Mouse (Mus musculus) embryonic facial prominence, embryonic 15.5 days (tissue): ENCODE measurements around the gene Pde4dip. TPM values are rescaled to one million over a fixed set of nuclear protein-coding genes. Genes with fewer than 3 reads are reported as not detected.

ENCODE experiments used
- ATAC-seq: fragments of 200-750 bp; cut with Nextera tagmentation; 2 replicates; pipeline ENCODE4 v1.8.0; 2017; ENCODE audit warnings: low read depth, moderate TSS enrichment; ENCODE audit not compliant: insufficient number of reproducible peaks, low FRiP score, low TSS enrichment
- H3K27ac ChIP-seq: fragments of 300-500 bp; sonication (generic); replicated peaks from 2 replicates; pipeline ENCODE4 v1.5.1; 2015; ENCODE audit warnings: mild to moderate bottlenecking, inconsistent platforms
- H3K27me3 ChIP-seq: fragments of 300-500 bp; sonication (generic); 2 replicates; pipeline ENCODE4 v1.6.1; 2015; ENCODE audit warnings: inconsistent platforms
- H3K36me3 ChIP-seq: fragments of 300-500 bp; sonication (generic); 2 replicates; pipeline ENCODE4 v1.6.1; 2015; ENCODE audit warnings: mild to moderate bottlenecking, inconsistent platforms
- H3K4me1 ChIP-seq: fragments of 300-500 bp; sonication (generic); 2 replicates; pipeline ENCODE4 v1.6.1; 2015; ENCODE audit warnings: inconsistent platforms
- H3K4me2 ChIP-seq: fragments of 300-500 bp; sonication (generic); replicated peaks from 2 replicates; pipeline ENCODE4 v1.6.1; 2015; ENCODE audit warnings: mild to moderate bottlenecking, inconsistent platforms
- H3K4me3 ChIP-seq: fragments of 300-500 bp; sonication (generic); replicated peaks from 2 replicates; pipeline ENCODE4 v1.5.1; 2015; ENCODE audit warnings: mild to moderate bottlenecking, inconsistent platforms
- H3K9ac ChIP-seq: fragments of 300-500 bp; sonication (generic); 2 replicates; pipeline ENCODE4 v1.6.1; 2015; ENCODE audit warnings: inconsistent platforms
- H3K9me3 ChIP-seq: fragments of 300-500 bp; sonication (generic); replicated peaks from 2 replicates; pipeline ENCODE4 v1.6.1; 2016; ENCODE audit warnings: inconsistent platforms
- WGBS: fragments of 180-500 bp; shearing (Covaris S2); methylation state at CpG from one replicate; pipeline ENCODE4 v1.1.7; 2015; 5-methylcytosine and 5-hydroxymethylcytosine counted together
- polyA plus RNA-seq: library from polyadenylated mRNA; unstranded; fragments of >200 nt; fragmentation: Nextera tagmentation; extraction: Ambion mirVana; gene quantifications from 2 replicates; pipeline ENCODE4 v1.2.1, GENCODE M21; 2015

The Pde4dip gene
- polyA plus RNA-seq, 1 experiment from 2014 or later: 29.6 TPM

DNA sequence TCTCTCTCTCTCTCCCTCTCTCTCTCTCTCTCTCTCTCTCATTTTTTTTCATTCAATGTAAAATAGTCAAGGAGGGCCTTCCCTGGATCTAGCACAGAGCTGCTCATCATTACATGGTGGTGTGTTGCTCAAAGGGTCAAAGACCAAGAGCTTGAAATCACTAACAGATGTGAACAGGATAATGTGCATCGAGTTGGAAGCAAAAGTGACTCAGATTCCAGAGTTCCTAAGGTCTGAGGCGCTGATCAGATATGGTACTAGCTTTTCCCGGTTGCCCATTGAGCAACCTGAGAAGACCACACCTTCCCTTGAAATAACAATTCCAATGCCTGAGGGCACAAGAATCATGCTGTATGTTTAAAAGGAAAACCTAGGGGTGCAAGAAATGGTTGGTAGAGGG, 9.9 kb upstream of the Pde4dip start:
- H3K4me3 ChIP-seq: no peak overlapping the region
- no peak overlapping the region for H3K4me2 ChIP-seq
- 12% methylated on average over 3 of the region's 3 CpGs for WGBS
- no peak overlapping the region for H3K9ac ChIP-seq
- ATAC-seq: no peak
- H3K4me1 ChIP-seq: peaks cover 11% of the 10 kb centered on the region
- H3K9me3 ChIP-seq: no peaks in the 10 kb centered on the region
- H3K27ac ChIP-seq: no peak overlapping the region
- no peaks in the 10 kb centered on the region for H3K36me3 ChIP-seq
- no peaks in the 10 kb centered on the region for H3K27me3 ChIP-seq

GRCm38 (mm10) chr3:97894695-97895094, 6.2 kb upstream of the Pde4dip start:
- no peak overlapping the region for H3K27ac ChIP-seq
- no peaks in the 10 kb centered on the region for H3K36me3 ChIP-seq
- H3K27me3 ChIP-seq: peaks cover 17% of the 10 kb centered on the region
- no peak overlapping the region for H3K9ac ChIP-seq
- H3K4me2 ChIP-seq: no peak overlapping the region
- no peak overlapping the region for H3K4me3 ChIP-seq
- no peak for ATAC-seq
- 51% methylated on average over 6 of the region's 6 CpGs for WGBS
- no peaks in the 10 kb centered on the region for H3K4me1 ChIP-seq
- H3K9me3 ChIP-seq: no peaks in the 10 kb centered on the region

DNA sequence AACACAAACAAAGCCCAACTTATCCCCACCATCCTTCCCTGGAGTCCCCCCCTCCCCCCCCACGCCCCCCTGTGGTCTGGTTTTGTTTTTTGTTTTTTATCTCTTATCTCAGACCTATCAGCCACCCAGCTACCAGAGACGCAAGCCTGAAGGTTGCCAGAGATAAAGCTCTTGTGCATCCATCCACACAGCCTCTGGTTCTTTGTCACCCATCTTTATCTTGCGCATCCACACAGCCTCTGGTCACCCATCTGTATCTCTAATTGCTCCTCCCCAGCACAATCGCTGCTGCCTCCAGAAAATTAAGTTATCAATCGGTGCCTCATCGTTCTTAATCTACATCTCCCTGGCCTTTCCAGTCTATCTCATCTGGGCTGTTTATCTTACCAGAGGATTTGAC, 1.7 kb upstream of the Pde4dip start:
- H3K27me3 ChIP-seq: peaks cover 36% of the 10 kb centered on the region
- no peak overlapping the region for H3K27ac ChIP-seq
- H3K4me1 ChIP-seq: peaks cover 8% of the 10 kb centered on the region
- H3K4me2 ChIP-seq: no peak overlapping the region
- no peak overlapping the region for H3K9ac ChIP-seq
- 69% methylated on average over 6 of the region's 6 CpGs for WGBS
- ATAC-seq: no peak
- no peaks in the 10 kb centered on the region for H3K9me3 ChIP-seq
- no peak overlapping the region for H3K4me3 ChIP-seq
- H3K36me3 ChIP-seq: no peaks in the 10 kb centered on the region

DNA sequence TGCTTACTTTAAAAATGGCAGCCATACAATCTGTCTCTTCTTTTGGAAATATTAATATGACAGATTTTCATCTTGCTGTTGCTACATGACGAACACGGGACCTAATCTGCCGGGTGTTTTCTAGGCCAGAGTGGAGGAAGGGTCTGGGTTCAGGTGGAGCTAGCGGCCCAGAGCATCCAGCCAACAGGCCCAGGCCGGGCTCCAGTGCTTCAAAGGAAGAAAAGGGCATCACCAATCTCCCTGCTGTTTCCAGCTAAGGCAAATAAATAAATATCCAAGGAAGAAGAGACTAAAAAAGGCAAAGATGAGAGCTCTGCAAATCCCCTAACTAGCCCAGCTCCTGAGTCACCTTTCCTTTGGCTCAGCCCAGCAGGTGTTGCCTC, 731 bp downstream of the Pde4dip start:
- no peak for ATAC-seq
- Histone ChIP-seq H3K36me3 (no peaks in the 10 kb centered on the region), H3K4me1 (peaks cover 8% of the 10 kb centered on the region), H3K9me3 (no peaks in the 10 kb centered on the region), H3K27me3 (peaks cover 36% of the 10 kb centered on the region), H3K4me3 (peak overlapping the region; percentile 44; the same call in 1 of the 2 replicates), H3K4me2 (0 out of 2 replicates have a peak overlapping the region, but pooled peaks have one; percentile 87), H3K27ac (no peak overlapping the region), H3K9ac (no peak overlapping the region)
- WGBS: 70% methylated on average over 5 of the region's 5 CpGs

DNA sequence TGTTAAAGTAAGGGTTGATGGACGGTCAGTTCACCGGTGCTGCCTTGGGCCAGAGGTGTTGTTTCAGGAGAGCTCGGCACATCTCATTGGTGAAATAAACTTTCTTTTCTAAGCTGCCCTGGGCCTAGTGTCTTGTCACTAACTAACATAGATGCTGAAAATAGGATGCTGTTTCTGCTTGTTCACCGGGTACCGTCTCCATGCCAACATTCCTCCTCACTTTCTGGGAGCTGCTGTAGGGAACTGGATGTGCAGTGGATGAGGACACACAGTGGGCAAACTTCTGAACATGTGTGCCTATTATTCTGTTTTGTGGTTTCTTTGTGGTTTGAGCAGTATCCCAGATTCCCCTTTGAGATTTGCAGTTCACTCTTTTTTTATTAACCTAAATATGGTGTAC, 6.9 kb downstream of the Pde4dip start:
- Histone ChIP-seq H3K4me3 (no peak overlapping the region), H3K4me1 (no peaks in the 10 kb centered on the region), H3K9me3 (no peaks in the 10 kb centered on the region), H3K27me3 (no peaks in the 10 kb centered on the region), H3K27ac (no peak overlapping the region), H3K9ac (no peak overlapping the region), H3K4me2 (no peak overlapping the region), H3K36me3 (no peaks in the 10 kb centered on the region)
- ATAC-seq: no peak
- 87% methylated on average over 5 of the region's 5 CpGs for WGBS

- Histone ChIP-seq H3K4me2 (no peak overlapping the region), H3K4me1 (no peaks in the 10 kb centered on the region), H3K4me3 (no peak overlapping the region), H3K36me3 (no peaks in the 10 kb centered on the region), H3K9me3 (no peaks in the 10 kb centered on the region), H3K27ac (no peak overlapping the region), H3K9ac (no peak overlapping the region), H3K27me3 (no peaks in the 10 kb centered on the region)
- WGBS: 16% methylated on average over 5 of the region's 5 CpGs
- no peak for ATAC-seq
These were observed 9.3 kb downstream of the Pde4dip start for GRCm38 (mm10) chr3:97879222-97879621.

DNA sequence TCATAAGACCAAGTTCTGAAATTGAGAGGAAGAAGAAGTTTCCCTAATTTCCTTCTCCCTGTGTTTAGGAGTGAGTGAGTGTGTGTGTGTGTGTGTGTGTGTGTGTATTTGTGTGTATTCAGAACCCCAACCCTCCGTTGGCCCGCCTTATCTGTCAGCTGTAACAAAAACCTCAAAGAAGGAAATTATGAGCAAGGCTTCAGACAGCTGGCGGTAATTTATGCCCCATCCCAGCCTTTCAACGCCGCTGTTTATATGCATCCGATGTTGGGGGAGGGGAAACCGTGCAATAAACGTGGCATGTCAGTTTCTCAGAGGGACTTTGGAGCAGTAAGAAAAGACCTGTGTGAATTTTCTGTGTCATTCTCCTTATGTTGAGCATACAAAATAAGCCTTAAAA, 12.2 kb downstream of the Pde4dip start:
- Histone ChIP-seq H3K4me2 (no peak overlapping the region), H3K27ac (no peak overlapping the region), H3K36me3 (no peaks in the 10 kb centered on the region), H3K27me3 (no peaks in the 10 kb centered on the region), H3K9ac (no peak overlapping the region), H3K4me1 (no peaks in the 10 kb centered on the region), H3K9me3 (no peaks in the 10 kb centered on the region), H3K4me3 (no peak overlapping the region)
- WGBS: 23% methylated on average over 8 of the region's 8 CpGs
- no peak for ATAC-seq

DNA sequence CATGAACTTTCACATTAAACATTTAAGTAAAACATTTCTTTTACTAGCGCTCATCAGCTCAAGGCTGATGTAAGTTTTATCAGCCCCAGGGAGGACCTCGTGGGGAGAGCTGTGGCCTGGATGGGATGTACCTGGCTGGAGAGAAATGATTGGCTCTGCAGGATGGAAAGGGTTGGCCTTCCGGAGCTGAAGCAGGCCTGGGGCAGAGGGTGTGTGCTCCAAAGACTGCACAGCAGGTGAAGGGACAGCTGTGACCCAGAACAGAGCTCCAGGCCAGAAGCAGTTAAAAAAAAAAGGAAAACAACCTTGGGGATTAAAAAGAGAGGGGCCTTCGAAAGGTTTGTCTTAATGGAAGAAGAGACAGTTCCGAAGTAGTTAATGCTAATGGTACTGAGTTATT, 13.7 kb downstream of the Pde4dip start:
- H3K27me3 ChIP-seq: no peaks in the 10 kb centered on the region
- no peak for ATAC-seq
- H3K36me3 ChIP-seq: no peaks in the 10 kb centered on the region
- WGBS: 29% methylated on average over 5 of the region's 5 CpGs
- H3K4me3 ChIP-seq: no peak overlapping the region
- H3K27ac ChIP-seq: no peak overlapping the region
- H3K9ac ChIP-seq: no peak overlapping the region
- H3K4me2 ChIP-seq: no peak overlapping the region
- no peaks in the 10 kb centered on the region for H3K4me1 ChIP-seq
- no peaks in the 10 kb centered on the region for H3K9me3 ChIP-seq

GRCm38 (mm10) chr3:97869730-97870129, 18.8 kb downstream of the Pde4dip start:
- 59% methylated on average over 4 of the region's 4 CpGs for WGBS
- H3K36me3 ChIP-seq: no peaks in the 10 kb centered on the region
- no peak overlapping the region for H3K27ac ChIP-seq
- peaks cover 18% of the 10 kb centered on the region for H3K27me3 ChIP-seq
- no peak overlapping the region for H3K4me3 ChIP-seq
- no peaks in the 10 kb centered on the region for H3K9me3 ChIP-seq
- H3K9ac ChIP-seq: no peak overlapping the region
- ATAC-seq: no peak
- H3K4me2 ChIP-seq: no peak overlapping the region
- H3K4me1 ChIP-seq: peaks cover 10% of the 10 kb centered on the region; the same call in 1 of the 2 replicates

- H3K9me3 ChIP-seq: no peaks in the 10 kb centered on the region
- H3K9ac ChIP-seq: no peak overlapping the region
- H3K4me1 ChIP-seq: peaks cover 10% of the 10 kb centered on the region; the same call in 1 of the 2 replicates
- H3K36me3 ChIP-seq: no peaks in the 10 kb centered on the region
- WGBS: 49% methylated on average over 5 of the region's 5 CpGs
- H3K27me3 ChIP-seq: peaks cover 18% of the 10 kb centered on the region
- no peak overlapping the region for H3K4me3 ChIP-seq
- no peak overlapping the region for H3K27ac ChIP-seq
- no peak overlapping the region for H3K4me2 ChIP-seq
- ATAC-seq: no peak
These were observed 19.8 kb downstream of the Pde4dip start for GRCm38 (mm10) chr3:97868733-97869132.

DNA sequence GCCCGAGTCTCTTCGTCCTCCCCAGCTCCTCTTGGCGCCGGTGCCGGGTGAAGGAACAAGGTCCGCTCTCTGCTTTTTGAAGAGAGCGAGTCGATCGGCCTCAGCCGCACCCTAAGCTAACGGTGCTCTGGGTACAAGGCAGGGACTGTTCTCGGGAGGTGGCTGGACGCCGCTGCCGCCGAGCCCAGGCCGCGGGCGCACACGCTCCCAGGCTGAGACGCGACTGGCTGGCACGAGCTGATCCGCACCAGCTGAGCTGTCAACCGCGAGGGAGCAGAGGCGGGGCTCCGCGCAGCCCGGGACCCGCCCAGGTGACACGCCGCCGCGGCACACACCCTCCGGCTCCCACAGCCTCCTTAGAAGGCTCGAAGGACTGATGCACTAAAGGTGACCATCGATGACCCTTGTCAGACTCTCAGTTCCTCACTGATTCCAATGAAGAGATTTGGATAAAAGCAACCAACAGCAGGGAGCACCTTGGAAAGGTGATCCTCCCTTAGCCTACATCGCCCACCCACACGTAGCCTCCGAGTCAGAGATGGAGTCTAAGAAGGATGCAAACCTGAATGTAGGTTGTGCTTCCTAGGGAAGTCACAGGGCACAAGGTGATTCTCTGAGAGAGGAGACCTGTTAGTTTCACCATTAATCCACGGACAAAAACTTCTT, 20.4 kb downstream of the Pde4dip start:
- peak overlapping the region; percentile 54 for H3K4me3 ChIP-seq
- no peaks in the 10 kb centered on the region for H3K36me3 ChIP-seq
- peak overlapping the region; percentile 97 for H3K4me2 ChIP-seq
- no peak overlapping the region for H3K27ac ChIP-seq
- H3K27me3 ChIP-seq: peaks cover 18% of the 10 kb centered on the region
- peaks cover 10% of the 10 kb centered on the region; the same call in 1 of the 2 replicates for H3K4me1 ChIP-seq
- peak; percentile 90 for ATAC-seq
- 3% methylated on average over 42 of the region's 42 CpGs for WGBS
- H3K9me3 ChIP-seq: no peaks in the 10 kb centered on the region
- H3K9ac ChIP-seq: peak overlapping the region; percentile 26
